Mouse (Mus musculus): ENCODE results near the gene Lrtm2.

Lrtm2 gene

DNA sequence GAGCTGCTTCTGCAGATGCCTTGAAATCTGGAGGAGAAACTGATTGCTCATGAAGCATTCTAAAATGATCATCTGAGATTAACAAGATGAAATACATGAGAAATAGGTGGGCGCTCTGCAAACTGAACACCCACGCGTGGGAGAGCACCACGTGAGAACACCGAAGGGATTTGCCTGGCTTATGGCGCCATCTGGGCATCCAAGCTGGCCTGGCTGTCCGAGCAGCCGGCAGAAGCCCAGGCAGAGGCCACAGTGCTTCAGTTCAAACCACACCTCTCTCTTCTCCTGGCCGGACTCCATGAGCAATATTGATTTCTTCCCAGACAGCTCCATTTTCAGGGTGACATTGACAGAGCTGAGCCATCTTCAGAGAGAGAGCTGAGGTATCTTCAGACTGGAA lies 49.8 kb downstream of the Lrtm2 start:
- no peak for DNase-seq (ENCODE audit: low read depth, low spot score)

DNA sequence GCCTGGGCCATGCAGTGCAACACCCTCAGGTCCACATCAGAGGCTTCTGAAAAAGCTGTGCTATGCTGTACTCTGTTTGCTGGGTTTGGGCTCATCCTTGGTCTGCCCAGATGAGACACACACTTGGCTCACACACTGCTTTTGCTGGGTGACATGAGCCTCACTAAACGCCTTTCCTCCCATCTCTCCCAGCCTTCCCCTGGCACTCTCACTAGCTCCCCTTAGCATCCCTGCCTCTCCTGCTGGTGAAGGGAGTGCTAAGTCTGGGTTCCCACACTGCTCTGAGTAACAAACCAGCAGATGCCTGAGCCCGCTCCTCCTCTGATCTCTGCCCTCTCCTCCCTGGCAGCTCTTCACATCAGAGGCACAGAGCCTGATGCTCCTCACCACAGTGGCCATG lies 53.9 kb downstream of the Lrtm2 start:
- no peak for DNase-seq (ENCODE audit: low read depth, low spot score)

Measured in c-Kit-negative CD71-positive TER-119-positive erythroid progenitor cells, embryonic 14.5 days (primary cell).